Comparison of ENCODE assay signal across 18 mouse cellular contexts in genomic region chr14:20216561-20217298, GRCm38 (mm10). TPM values are rescaled to one million over a fixed set of nuclear protein-coding genes. Genes with fewer than 3 reads are reported as not detected.
"Had no signal": no experiment of that assay in that cellular context is flagged by ENCODE, and none has a peak within 500 bp of the region (broad histone marks: within the 10 kb centered on the region; RNA-seq: fewer than 3 reads in every experiment).

No protein-coding gene starts in this region.

- H3K4me2 ChIP-seq: limb, embryonic 13.5 days; midbrain, embryonic 15.5 days; neural tube, embryonic 13.5 days; stomach, embryonic 15.5 days had no signal

- H3K4me3 ChIP-seq: limb, embryonic 13.5 days; midbrain, embryonic 15.5 days; neural tube, embryonic 13.5 days; stomach, embryonic 15.5 days had no signal

- H3K4me1 ChIP-seq: limb, embryonic 13.5 days; midbrain, embryonic 15.5 days; stomach, embryonic 15.5 days had no signal

- H3K9ac ChIP-seq: limb, embryonic 13.5 days; liver, embryonic 14.5 days; midbrain, embryonic 15.5 days; neural tube, embryonic 13.5 days; stomach, embryonic 15.5 days had no signal

- H3K9me3 ChIP-seq: limb, embryonic 13.5 days; midbrain, embryonic 15.5 days; neural tube, embryonic 13.5 days; stomach, embryonic 15.5 days had no signal

- H3K36me3 ChIP-seq: limb, embryonic 13.5 days; midbrain, embryonic 15.5 days; neural tube, embryonic 13.5 days; stomach, embryonic 15.5 days had no signal

- DNase-seq: kidney, postnatal 10 days; left cerebral cortex, postnatal 4 days; lung, adult 18-20 months; right cerebral cortex, postnatal 14 days; thymus, adult 2 months had no signal

- H3K27ac ChIP-seq: limb, embryonic 13.5 days; liver, embryonic 14.5 days; midbrain, embryonic 15.5 days; neural tube, embryonic 13.5 days; stomach, embryonic 15.5 days had no signal

- ATAC-seq: midbrain, embryonic 15.5 days had no signal

- H3K27me3 ChIP-seq: limb, embryonic 13.5 days; midbrain, embryonic 15.5 days; neural tube, embryonic 13.5 days; stomach, embryonic 15.5 days had no signal

RNA-seq across cellular contexts. Expression of gene Kcnk16, which starts 52.3 kb away (rescaled TPM):
- total RNA-seq: layer of hippocampus, adult 8-10 months; layer of hippocampus, postnatal 14 days; left cerebral cortex, adult 18-20 months; left cerebral cortex, postnatal 10 days; left cerebral cortex, postnatal 4 days; liver, adult 2 months; megakaryocyte-erythroid progenitor cell, adult 5-6 weeks had no signal
- polyA plus RNA-seq: limb, embryonic 13.5 days; liver, adult 2 months; midbrain, embryonic 15.5 days; spleen, adult 2 months; testis, adult 2 months had no signal
